26 mouse cellular contexts compared by ENCODE assay signal in the genomic region with DNA sequence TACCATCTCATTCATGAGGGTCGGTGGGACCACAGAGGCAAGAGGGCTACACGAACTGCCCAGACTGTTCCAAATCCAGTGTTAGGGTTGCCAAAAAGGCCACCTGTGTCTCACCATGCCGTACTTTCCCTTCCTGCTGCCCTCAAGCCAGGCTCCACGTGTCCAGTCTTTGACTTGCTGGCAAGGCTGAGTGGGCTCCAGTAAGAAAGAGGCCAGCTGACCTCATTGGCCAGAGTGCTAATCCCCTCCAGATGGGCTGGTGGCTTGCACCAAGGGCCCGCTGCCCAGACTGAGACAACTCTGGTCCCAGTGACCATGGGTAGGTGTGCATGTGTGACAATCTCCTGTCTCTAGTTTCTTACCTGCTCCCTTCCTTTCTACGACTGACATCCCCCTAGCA. TPM values are rescaled to one million over a fixed set of nuclear protein-coding genes. Genes with fewer than 3 reads are reported as not detected.
A peak's percentile ranks its signal among the peaks of the same experiment; 100 is the strongest.
DNase-seq lines count a peak whose midpoint lies in the region; ATAC-seq and TF ChIP-seq lines count a peak whose summit lies in the region.
"Had no signal": no experiment of that assay in that cellular context is flagged by ENCODE, and none has a peak within 500 bp of the region (broad histone marks: within the 10 kb centered on the region; RNA-seq: fewer than 3 reads in every experiment).

No protein-coding gene starts in this region.

- H3K36me3 ChIP-seq in midbrain, postnatal 0 days (ENCODE audit: insufficient read depth, low read length): no peaks in the 10 kb centered on the region
- H3K36me3 ChIP-seq in midbrain, embryonic 16.5 days (ENCODE audit: control insufficient read depth, insufficient read depth, low read length): no peaks in the 10 kb centered on the region
- no peaks in the 10 kb centered on the region for H3K36me3 ChIP-seq in limb, embryonic 10.5 days
- H3K36me3 ChIP-seq in heart, embryonic 12.5 days: no peaks in the 10 kb centered on the region
- H3K36me3 ChIP-seq in heart, embryonic 10.5 days: no peaks in the 10 kb centered on the region
- H3K36me3 ChIP-seq: embryonic facial prominence, embryonic 10.5 days; forebrain, embryonic 15.5 days; heart, embryonic 15.5 days; hindbrain, embryonic 15.5 days; limb, embryonic 12.5 days; liver, embryonic 12.5 days; midbrain, embryonic 10.5 days; neural tube, embryonic 15.5 days had no signal

- ATAC-seq in midbrain, postnatal 0 days (ENCODE audit: low FRiP score): no peak
- no peak for ATAC-seq in midbrain, embryonic 16.5 days
- ATAC-seq in heart, embryonic 12.5 days (ENCODE audit: insufficient number of reproducible peaks, low FRiP score): no peak
- ATAC-seq: forebrain, embryonic 15.5 days; liver, embryonic 12.5 days; Patski had no signal

- peak; percentile 55 for DNase-seq in gastrocnemius, adult 2 months
- DNase-seq in gastrocnemius, postnatal 4 days (ENCODE audit: low spot score in 2 of 2): no peak
- peak; percentile 44 for DNase-seq in midbrain, postnatal 0 days (ENCODE audit: low spot score)
- peak; percentile 89 for DNase-seq in cerebellum, adult 9-10 months
- DNase-seq in limb, embryonic 10.5 days (ENCODE audit: low spot score): no peak
- no peak for DNase-seq in heart, embryonic 10.5 days (ENCODE audit: low spot score)
- DNase-seq: heart, adult 2 months; heart, postnatal 36 days; kidney, adult 2 months; lung, adult 18-20 months; lung, postnatal 10 days; thymus, postnatal 25 days had no signal

- intact Hi-C loops in gastrocnemius, adult 2 months (cut with DNase I): no loop called here

- peaks cover 5% of the 10 kb centered on the region; the same call in 1 of the 2 replicates for H3K27me3 ChIP-seq in midbrain, postnatal 0 days (ENCODE audit: insufficient read depth, low read length)
- no peaks in the 10 kb centered on the region for H3K27me3 ChIP-seq in midbrain, embryonic 16.5 days (ENCODE audit: control insufficient read depth, insufficient read depth, low read depth, low read length)
- H3K27me3 ChIP-seq in limb, embryonic 10.5 days (ENCODE audit: low read depth, poor library complexity, severe bottlenecking): peaks cover 61% of the 10 kb centered on the region
- H3K27me3 ChIP-seq in heart, embryonic 12.5 days (replicated peaks): peaks cover 86% of the 10 kb centered on the region
- peaks cover 98% of the 10 kb centered on the region for H3K27me3 ChIP-seq in heart, embryonic 10.5 days (ENCODE audit: insufficient read depth, poor library complexity, severe bottlenecking)
- H3K27me3 ChIP-seq: hindbrain, embryonic 15.5 days; Patski had no signal

- 66% methylated on average over 6 of the region's 6 CpGs for WGBS in midbrain, postnatal 0 days
- WGBS in midbrain, embryonic 16.5 days: 71% methylated on average over 6 of the region's 6 CpGs
- WGBS in limb, embryonic 10.5 days: 55% methylated on average over 6 of the region's 6 CpGs
- WGBS in heart, embryonic 12.5 days: 63% methylated on average over 6 of the region's 6 CpGs
- WGBS in heart, embryonic 10.5 days: 76% methylated on average over 6 of the region's 6 CpGs

- H3K27ac ChIP-seq in gastrocnemius, adult 2 months: no peak overlapping the region
- no peak overlapping the region for H3K27ac ChIP-seq in midbrain, postnatal 0 days (ENCODE audit: low read depth, low read length)
- H3K27ac ChIP-seq in midbrain, embryonic 16.5 days (ENCODE audit: low read length): no peak overlapping the region
- peak overlapping the region; percentile 54 for H3K27ac ChIP-seq in limb, embryonic 10.5 days
- H3K27ac ChIP-seq in heart, embryonic 12.5 days (ENCODE audit: poor library complexity, severe bottlenecking): no peak overlapping the region
- no peak overlapping the region for H3K27ac ChIP-seq in heart, embryonic 10.5 days
- H3K27ac ChIP-seq: embryonic facial prominence, embryonic 10.5 days; forebrain, embryonic 15.5 days; heart, adult 2 months; heart, embryonic 15.5 days; hindbrain, embryonic 15.5 days; kidney, postnatal 0 days; limb, embryonic 12.5 days; liver, embryonic 12.5 days; midbrain, embryonic 10.5 days; neural tube, embryonic 15.5 days had no signal

- TF ChIP-seq CTCF in gastrocnemius, adult 2 months (IDR thresholded peaks at IDR 0.05): no peak
- no peak for TF ChIP-seq CTCF in midbrain, postnatal 0 days (IDR thresholded peaks at IDR 0.05)

- 0 out of 2 replicates have a peak, but pooled peaks cover 1% of the 10 kb centered on the region for H3K4me1 ChIP-seq in midbrain, postnatal 0 days (ENCODE audit: insufficient read depth, low read length)
- peaks cover 14% of the 10 kb centered on the region; the same call in 1 of the 2 replicates for H3K4me1 ChIP-seq in midbrain, embryonic 16.5 days (ENCODE audit: control insufficient read depth, insufficient read depth, low read length)
- peaks cover 56% of the 10 kb centered on the region for H3K4me1 ChIP-seq in limb, embryonic 10.5 days
- peaks cover 23% of the 10 kb centered on the region for H3K4me1 ChIP-seq in heart, embryonic 12.5 days (replicated peaks)
- H3K4me1 ChIP-seq in heart, embryonic 10.5 days: peaks cover 31% of the 10 kb centered on the region

- H3K4me3 ChIP-seq in gastrocnemius, adult 2 months: no peak overlapping the region
- H3K4me3 ChIP-seq in midbrain, postnatal 0 days (ENCODE audit: low read depth, low read length): no peak overlapping the region
- H3K4me3 ChIP-seq in midbrain, embryonic 16.5 days (ENCODE audit: low read depth, low read length): no peak overlapping the region
- H3K4me3 ChIP-seq in limb, embryonic 10.5 days: peak overlapping the region; percentile 14; the same call in 1 of the 2 replicates
- H3K4me3 ChIP-seq in heart, embryonic 12.5 days: no peak overlapping the region
- no peak overlapping the region for H3K4me3 ChIP-seq in heart, embryonic 10.5 days
- H3K4me3 ChIP-seq: embryonic facial prominence, embryonic 10.5 days; forebrain, embryonic 15.5 days; heart, adult 2 months; heart, embryonic 15.5 days; hindbrain, embryonic 15.5 days; limb, embryonic 12.5 days; liver, embryonic 12.5 days; midbrain, embryonic 10.5 days; neural tube, embryonic 15.5 days had no signal

- no peak overlapping the region for H3K9ac ChIP-seq in midbrain, postnatal 0 days (replicated peaks; ENCODE audit: low read length, poor library complexity, severe bottlenecking)
- no peak overlapping the region for H3K9ac ChIP-seq in midbrain, embryonic 16.5 days (ENCODE audit: low read depth, low read length)
- no peak overlapping the region for H3K9ac ChIP-seq in heart, embryonic 12.5 days
- H3K9ac ChIP-seq: forebrain, embryonic 15.5 days; heart, embryonic 15.5 days; hindbrain, embryonic 15.5 days; limb, embryonic 12.5 days; liver, embryonic 12.5 days; neural tube, embryonic 15.5 days had no signal

- H3K9me3 ChIP-seq in midbrain, postnatal 0 days (ENCODE audit: low read length): no peaks in the 10 kb centered on the region
- H3K9me3 ChIP-seq in midbrain, embryonic 16.5 days (replicated peaks; ENCODE audit: control insufficient read depth, low read length, poor library complexity, severe bottlenecking): no peaks in the 10 kb centered on the region
- H3K9me3 ChIP-seq in limb, embryonic 10.5 days (replicated peaks): no peaks in the 10 kb centered on the region
- no peaks in the 10 kb centered on the region for H3K9me3 ChIP-seq in heart, embryonic 12.5 days (replicated peaks)
- no peaks in the 10 kb centered on the region for H3K9me3 ChIP-seq in heart, embryonic 10.5 days
- H3K9me3 ChIP-seq: embryonic facial prominence, embryonic 10.5 days; forebrain, embryonic 15.5 days; heart, embryonic 15.5 days; hindbrain, embryonic 15.5 days; limb, embryonic 12.5 days; liver, embryonic 12.5 days; midbrain, embryonic 10.5 days; neural tube, embryonic 15.5 days had no signal

- no peak overlapping the region for H3K4me2 ChIP-seq in midbrain, postnatal 0 days (ENCODE audit: low read depth, low read length, poor library complexity, severe bottlenecking)
- H3K4me2 ChIP-seq in midbrain, embryonic 16.5 days (ENCODE audit: low read length): no peak overlapping the region
- H3K4me2 ChIP-seq in heart, embryonic 12.5 days: no peak overlapping the region
- H3K4me2 ChIP-seq: forebrain, embryonic 15.5 days; heart, embryonic 15.5 days; hindbrain, embryonic 15.5 days; limb, embryonic 12.5 days; liver, embryonic 12.5 days; neural tube, embryonic 15.5 days had no signal

RNA-seq across cellular contexts. Expression of gene Cacna1g, which starts 3.7 kb away (rescaled TPM):
- total RNA-seq in gastrocnemius, adult 2 months (2021): 1 to 10 TPM; 1.2 to 3.0 TPM
- total RNA-seq in gastrocnemius, postnatal 4 days (2021): 10 to 100 TPM; 18.7 to 22.7 TPM
- total RNA-seq in midbrain, postnatal 0 days (2014; rRNA removed): 94.6 and 131 TPM in 2 replicates
- 13.0 and 13.2 TPM in 2 replicates for polyA plus RNA-seq in midbrain, postnatal 0 days (2015; fragmentation: Nextera tagmentation; extraction: Ambion mirVana)
- polyA plus RNA-seq in midbrain, embryonic 16.5 days (2015; fragmentation: Nextera tagmentation; extraction: Ambion mirVana): 18.4 and 21.2 TPM in 2 replicates
- polyA plus RNA-seq in limb, embryonic 10.5 days (2016; fragmentation: Nextera tagmentation; extraction: Ambion mirVana): 12.7 and 21.4 TPM in 2 replicates
- polyA plus RNA-seq in heart, embryonic 12.5 days (2016; fragmentation: Nextera tagmentation; extraction: Ambion mirVana): 1.9 and 2.7 TPM in 2 replicates
- polyA plus RNA-seq in heart, embryonic 10.5 days (2016; fragmentation: Nextera tagmentation; extraction: Ambion mirVana): 1.5 and 2.4 TPM in 2 replicates

RNA-seq across cellular contexts. Expression of gene Spata20, which starts 8.3 kb away (rescaled TPM):
- total RNA-seq in gastrocnemius, adult 2 months (2021): not detected
- total RNA-seq in gastrocnemius, postnatal 4 days (2021): under 1 TPM in 1 of 2 experiments, not detected in 1; 0.29 TPM
- 0.93 and 6.5 TPM in 2 replicates for total RNA-seq in midbrain, postnatal 0 days (2014; rRNA removed)
- 1.2 and 1.3 TPM in 2 replicates for polyA plus RNA-seq in midbrain, postnatal 0 days (2015; fragmentation: Nextera tagmentation; extraction: Ambion mirVana)
- 0.43 and 0.66 TPM in 2 replicates for polyA plus RNA-seq in midbrain, embryonic 16.5 days (2015; fragmentation: Nextera tagmentation; extraction: Ambion mirVana)
- polyA plus RNA-seq in limb, embryonic 10.5 days (2016; fragmentation: Nextera tagmentation; extraction: Ambion mirVana): 0.05 TPM in 1 of 2 replicates, not detected in the other
- polyA plus RNA-seq in heart, embryonic 12.5 days (2016; fragmentation: Nextera tagmentation; extraction: Ambion mirVana): not detected in 2 replicates
- not detected in 2 replicates for polyA plus RNA-seq in heart, embryonic 10.5 days (2016; fragmentation: Nextera tagmentation; extraction: Ambion mirVana)
- total RNA-seq: adrenal gland, adult 18-20 months had no signal
- polyA plus RNA-seq: embryonic facial prominence, embryonic 10.5 days; kidney, postnatal 0 days; liver, embryonic 12.5 days; midbrain, embryonic 10.5 days; spleen, adult 2 months had no signal

RNA-seq across cellular contexts. Expression of gene Epn3, which starts 22.1 kb away (rescaled TPM):
- under 1 TPM in 1 of 2 experiments, not detected in 1; 0.05 TPM for total RNA-seq in gastrocnemius, adult 2 months (2021)
- total RNA-seq in gastrocnemius, postnatal 4 days (2021): under 1 TPM; 0.47 to 0.49 TPM
- total RNA-seq in midbrain, postnatal 0 days (2014; rRNA removed): 1.1 and 5.0 TPM in 2 replicates
- polyA plus RNA-seq in midbrain, postnatal 0 days (2015; fragmentation: Nextera tagmentation; extraction: Ambion mirVana): 0.92 and 1.4 TPM in 2 replicates
- 0.43 and 0.57 TPM in 2 replicates for polyA plus RNA-seq in midbrain, embryonic 16.5 days (2015; fragmentation: Nextera tagmentation; extraction: Ambion mirVana)
- 3.0 and 3.6 TPM in 2 replicates for polyA plus RNA-seq in limb, embryonic 10.5 days (2016; fragmentation: Nextera tagmentation; extraction: Ambion mirVana)
- 14.4 and 14.5 TPM in 2 replicates for polyA plus RNA-seq in heart, embryonic 12.5 days (2016; fragmentation: Nextera tagmentation; extraction: Ambion mirVana)
- polyA plus RNA-seq in heart, embryonic 10.5 days (2016; fragmentation: Nextera tagmentation; extraction: Ambion mirVana): 7.7 and 14.2 TPM in 2 replicates
- polyA plus RNA-seq: liver, embryonic 12.5 days had no signal

RNA-seq across cellular contexts. Expression of gene Mycbpap, which starts 43.9 kb away (rescaled TPM):
- total RNA-seq in gastrocnemius, adult 2 months (2021): not detected
- under 1 TPM; 0.26 to 0.59 TPM for total RNA-seq in gastrocnemius, postnatal 4 days (2021)
- total RNA-seq in midbrain, postnatal 0 days (2014; rRNA removed): 3.2 and 4.4 TPM in 2 replicates
- 1.2 and 2.0 TPM in 2 replicates for polyA plus RNA-seq in midbrain, postnatal 0 days (2015; fragmentation: Nextera tagmentation; extraction: Ambion mirVana)
- 4.9 and 5.6 TPM in 2 replicates for polyA plus RNA-seq in midbrain, embryonic 16.5 days (2015; fragmentation: Nextera tagmentation; extraction: Ambion mirVana)
- 2.7 and 5.0 TPM in 2 replicates for polyA plus RNA-seq in limb, embryonic 10.5 days (2016; fragmentation: Nextera tagmentation; extraction: Ambion mirVana)
- 9.1 and 11.5 TPM in 2 replicates for polyA plus RNA-seq in heart, embryonic 12.5 days (2016; fragmentation: Nextera tagmentation; extraction: Ambion mirVana)
- polyA plus RNA-seq in heart, embryonic 10.5 days (2016; fragmentation: Nextera tagmentation; extraction: Ambion mirVana): 9.3 and 12.5 TPM in 2 replicates

Comparison
In these comparisons a context has a peak if more than half of its experiments do, and no peak if none do; other contexts are left out.
1. DNase-seq: peak in gastrocnemius, adult 2 months (single experiment), midbrain, postnatal 0 days (single experiment) and cerebellum, adult 9-10 months (single experiment); none in gastrocnemius, postnatal 4 days (0 of 2), limb, embryonic 10.5 days (single experiment) and heart, embryonic 10.5 days (single experiment).